Mouse (Mus musculus): ENCODE data around the gene Narf.
A peak's percentile ranks its signal among the peaks of the same experiment; 100 is the strongest.

The Narf gene

GRCm38 (mm10) chr11:121236564-121237344 lies at the start of gene Narf:
TSS of gene Narf (plus strand) at chr11:121237253.
- DNase-seq (ENCODE audit: low read depth, low spot score), result peak; percentile 98

GRCm38 (mm10) chr11:121189681-121190080 lies 47.4 kb upstream of the Narf start:
- no peak for DNase-seq (ENCODE audit: low read depth, low spot score)

- DNase-seq (ENCODE audit: low read depth, low spot score), result no peak
Observed at GRCm38 (mm10) chr11:121192742-121193141, 44.3 kb upstream of the Narf start.

GRCm38 (mm10) chr11:121193415-121193814 lies 43.6 kb upstream of the Narf start:
- no peak for DNase-seq (ENCODE audit: low read depth, low spot score)

GRCm38 (mm10) chr11:121198622-121199021 lies 38.4 kb upstream of the Narf start:
- no peak for DNase-seq (ENCODE audit: low read depth, low spot score)

GRCm38 (mm10) chr11:121199851-121200250 lies 37.2 kb upstream of the Narf start:
- DNase-seq (ENCODE audit: low read depth, low spot score), result no peak

- DNase-seq (ENCODE audit: low read depth, low spot score), result no peak
Observed at GRCm38 (mm10) chr11:121200781-121201180, 36.3 kb upstream of the Narf start.

GRCm38 (mm10) chr11:121201436-121202198 lies 35.4 kb upstream of the Narf start:
- DNase-seq (ENCODE audit: low read depth, low spot score), result no peak

- no peak for DNase-seq (ENCODE audit: low read depth, low spot score)
Observed at GRCm38 (mm10) chr11:121203859-121204160, 33.2 kb upstream of the Narf start.

GRCm38 (mm10) chr11:121204161-121205006 lies 32.7 kb upstream of the Narf start, which contains the start of the genes Hexdc and Ogfod3:
TSS of gene Hexdc (plus strand) at chr11:121204433.
TSS of gene Ogfod3 (minus strand) at chr11:121204711.
- DNase-seq (ENCODE audit: low read depth, low spot score), result peak; percentile 90

GRCm38 (mm10) chr11:121216831-121217230 lies 20.2 kb upstream of the Narf start:
- DNase-seq (ENCODE audit: low read depth, low spot score), result no peak

GRCm38 (mm10) chr11:121219776-121220175 lies 17.3 kb upstream of the Narf start:
- no peak for DNase-seq (ENCODE audit: low read depth, low spot score)

- DNase-seq (ENCODE audit: low read depth, low spot score), result no peak
Observed at GRCm38 (mm10) chr11:121220771-121221170, 16.3 kb upstream of the Narf start.

- no peak for DNase-seq (ENCODE audit: low read depth, low spot score)
Observed at GRCm38 (mm10) chr11:121221321-121222010, 15.6 kb upstream of the Narf start.

GRCm38 (mm10) chr11:121228129-121229017 lies 8.7 kb upstream of the Narf start:
- no peak for DNase-seq (ENCODE audit: low read depth, low spot score)

GRCm38 (mm10) chr11:121229018-121229439 lies 8.0 kb upstream of the Narf start, which contains the start of gene Cybc1:
TSS of gene Cybc1 (minus strand) at chr11:121229322.
- DNase-seq (ENCODE audit: low read depth, low spot score), result no peak

GRCm38 (mm10) chr11:121231191-121231590 lies 5.9 kb upstream of the Narf start:
- DNase-seq (ENCODE audit: low read depth, low spot score), result no peak

- DNase-seq (ENCODE audit: low read depth, low spot score), result peak; percentile 20
Observed at GRCm38 (mm10) chr11:121231628-121232291, 5.3 kb upstream of the Narf start.

- no peak for DNase-seq (ENCODE audit: low read depth, low spot score)
Observed at GRCm38 (mm10) chr11:121232706-121233105, 4.3 kb upstream of the Narf start.

Measured in retina, adult 2 months (tissue).